Mouse (Mus musculus): ENCODE data around the gene Tnrc6a. TPM values are rescaled to one million over a fixed set of nuclear protein-coding genes. Genes with fewer than 3 reads are reported as not detected.

Gene Tnrc6a
- polyA plus RNA-seq (2014; fragmentation: Nextera tagmentation; extraction: Ambion mirVana): 34.1 and 36.0 TPM in 2 replicates

- H3K9ac ChIP-seq (ENCODE audit: low read length): peak within 1 kb of the TSS; percentile 100
- WGBS: 1% methylated on average over 53 of the region's 55 CpGs
- no peaks in the 10 kb centered on the region for H3K9me3 ChIP-seq (ENCODE audit: control insufficient read depth, low read length)
- ATAC-seq (ENCODE audit: insufficient number of reproducible peaks, insufficient read depth, low FRiP score, low read depth): peak; percentile 86
- H3K4me2 ChIP-seq (ENCODE audit: low read length): peak within 1 kb of the TSS; percentile 76
- H3K4me1 ChIP-seq (ENCODE audit: control insufficient read depth in 2 of 2, insufficient read depth in 2 of 2, low read length in 2 of 2): peaks cover 0 to 37% of the 10 kb centered on the region in 2 experiments; a peak in 3 of 4 replicates
- H3K4me3 ChIP-seq (ENCODE audit: control insufficient read depth in 1 of 2, insufficient read depth in 1 of 2, low read depth in 1 of 2, low read length in 2 of 2): peak within 1 kb of the TSS; percentile 98 to 100
- peaks cover 19% of the 10 kb centered on the region for H3K36me3 ChIP-seq (ENCODE audit: control insufficient read depth, insufficient read depth, low read length)
- peak within 1 kb of the TSS; percentile 93 to 100 for H3K27ac ChIP-seq (replicated peaks in 1 of 2; ENCODE audit: control insufficient read depth in 1 of 2, insufficient read depth in 1 of 2, low read depth in 2 of 2, low read length in 2 of 2)
- no peaks in the 10 kb centered on the region for H3K27me3 ChIP-seq (ENCODE audit: control insufficient read depth, insufficient read depth, low read length)
These were observed at the start of gene Tnrc6a for GRCm38 (mm10) chr7:123123665-123124298. Gene Tnrc6a (plus strand): TSS chr7:123123885.

GRCm38 (mm10) chr7:123082236-123082635, 41.4 kb upstream of the Tnrc6a start:
- H3K36me3 ChIP-seq (ENCODE audit: control insufficient read depth, insufficient read depth, low read length): no peaks in the 10 kb centered on the region
- WGBS: 65% methylated on average over 4 of the region's 4 CpGs
- ATAC-seq (ENCODE audit: insufficient number of reproducible peaks, insufficient read depth, low FRiP score, low read depth): no peak
- no peak overlapping the region for H3K4me2 ChIP-seq (ENCODE audit: low read length)
- H3K27me3 ChIP-seq (ENCODE audit: control insufficient read depth, insufficient read depth, low read length): no peaks in the 10 kb centered on the region
- H3K27ac ChIP-seq (replicated peaks in 1 of 2; ENCODE audit: control insufficient read depth in 1 of 2, insufficient read depth in 1 of 2, low read depth in 2 of 2, low read length in 2 of 2): no peak overlapping the region
- H3K4me3 ChIP-seq (ENCODE audit: control insufficient read depth in 1 of 2, insufficient read depth in 1 of 2, low read depth in 1 of 2, low read length in 2 of 2): no peak overlapping the region
- peaks cover 16 to 21% of the 10 kb centered on the region in 2 experiments for H3K4me1 ChIP-seq (ENCODE audit: control insufficient read depth in 2 of 2, insufficient read depth in 2 of 2, low read length in 2 of 2)
- H3K9me3 ChIP-seq (ENCODE audit: control insufficient read depth, low read length): no peaks in the 10 kb centered on the region
- no peak overlapping the region for H3K9ac ChIP-seq (ENCODE audit: low read length)

- H3K9ac ChIP-seq (ENCODE audit: low read length): no peak overlapping the region
- no peaks in the 10 kb centered on the region for H3K36me3 ChIP-seq (ENCODE audit: control insufficient read depth, insufficient read depth, low read length)
- peaks cover 16 to 21% of the 10 kb centered on the region in 2 experiments for H3K4me1 ChIP-seq (ENCODE audit: control insufficient read depth in 2 of 2, insufficient read depth in 2 of 2, low read length in 2 of 2)
- peak overlapping the region; percentile 21 to 26; a peak in 2 of 4 replicates for H3K27ac ChIP-seq (replicated peaks in 1 of 2; ENCODE audit: control insufficient read depth in 1 of 2, insufficient read depth in 1 of 2, low read depth in 2 of 2, low read length in 2 of 2)
- H3K9me3 ChIP-seq (ENCODE audit: control insufficient read depth, low read length): no peaks in the 10 kb centered on the region
- ATAC-seq (ENCODE audit: insufficient number of reproducible peaks, insufficient read depth, low FRiP score, low read depth): no peak
- no peak overlapping the region for H3K4me3 ChIP-seq (ENCODE audit: control insufficient read depth in 1 of 2, insufficient read depth in 1 of 2, low read depth in 1 of 2, low read length in 2 of 2)
- H3K27me3 ChIP-seq (ENCODE audit: control insufficient read depth, insufficient read depth, low read length): no peaks in the 10 kb centered on the region
- 26% methylated on average over 12 of the region's 12 CpGs for WGBS
- H3K4me2 ChIP-seq (ENCODE audit: low read length): no peak overlapping the region
These were observed 40.1 kb upstream of the Tnrc6a start for GRCm38 (mm10) chr7:123083441-123084123.

GRCm38 (mm10) chr7:123084180-123084691, 39.4 kb upstream of the Tnrc6a start:
- Histone ChIP-seq H3K27me3 (ENCODE audit: control insufficient read depth, insufficient read depth, low read length) (no peaks in the 10 kb centered on the region), H3K27ac (replicated peaks in 1 of 2; ENCODE audit: control insufficient read depth in 1 of 2, insufficient read depth in 1 of 2, low read depth in 2 of 2, low read length in 2 of 2) (peak overlapping the region in 1 of 2 experiments; percentile 21; a peak in 1 of 4 replicates), H3K9ac (ENCODE audit: low read length) (no peak overlapping the region), H3K4me2 (ENCODE audit: low read length) (peak overlapping the region; percentile 41), H3K4me3 (ENCODE audit: control insufficient read depth in 1 of 2, insufficient read depth in 1 of 2, low read depth in 1 of 2, low read length in 2 of 2) (0 out of 4 replicates have a peak overlapping the region, but pooled peaks have one; percentile 0 to 2), H3K9me3 (ENCODE audit: control insufficient read depth, low read length) (no peaks in the 10 kb centered on the region), H3K36me3 (ENCODE audit: control insufficient read depth, insufficient read depth, low read length) (no peaks in the 10 kb centered on the region), H3K4me1 (ENCODE audit: control insufficient read depth in 2 of 2, insufficient read depth in 2 of 2, low read length in 2 of 2) (peaks cover 16 to 21% of the 10 kb centered on the region in 2 experiments)
- peak; percentile 88 for ATAC-seq (ENCODE audit: insufficient number of reproducible peaks, insufficient read depth, low FRiP score, low read depth)
- WGBS: 0% methylated on average over 7 of the region's 7 CpGs

GRCm38 (mm10) chr7:123084708-123085107, 39.0 kb upstream of the Tnrc6a start:
- Histone ChIP-seq H3K9me3 (ENCODE audit: control insufficient read depth, low read length) (no peaks in the 10 kb centered on the region), H3K27ac (replicated peaks in 1 of 2; ENCODE audit: control insufficient read depth in 1 of 2, insufficient read depth in 1 of 2, low read depth in 2 of 2, low read length in 2 of 2) (no peak overlapping the region), H3K27me3 (ENCODE audit: control insufficient read depth, insufficient read depth, low read length) (no peaks in the 10 kb centered on the region), H3K4me1 (ENCODE audit: control insufficient read depth in 2 of 2, insufficient read depth in 2 of 2, low read length in 2 of 2) (peaks cover 16 to 21% of the 10 kb centered on the region in 2 experiments), H3K36me3 (ENCODE audit: control insufficient read depth, insufficient read depth, low read length) (no peaks in the 10 kb centered on the region), H3K4me3 (ENCODE audit: control insufficient read depth in 1 of 2, insufficient read depth in 1 of 2, low read depth in 1 of 2, low read length in 2 of 2) (0 out of 4 replicates have a peak overlapping the region, but pooled peaks have one; percentile 0 to 2), H3K9ac (ENCODE audit: low read length) (no peak overlapping the region), H3K4me2 (ENCODE audit: low read length) (peak overlapping the region; percentile 41)
- WGBS: 19% methylated on average over 13 of the region's 13 CpGs
- ATAC-seq (ENCODE audit: insufficient number of reproducible peaks, insufficient read depth, low FRiP score, low read depth): no peak

- 81% methylated on average over 4 of the region's 4 CpGs for WGBS
- no peak for ATAC-seq (ENCODE audit: insufficient number of reproducible peaks, insufficient read depth, low FRiP score, low read depth)
- H3K36me3 ChIP-seq (ENCODE audit: control insufficient read depth, insufficient read depth, low read length): no peaks in the 10 kb centered on the region
- no peak overlapping the region for H3K4me3 ChIP-seq (ENCODE audit: control insufficient read depth in 1 of 2, insufficient read depth in 1 of 2, low read depth in 1 of 2, low read length in 2 of 2)
- no peaks in the 10 kb centered on the region for H3K27me3 ChIP-seq (ENCODE audit: control insufficient read depth, insufficient read depth, low read length)
- no peak overlapping the region for H3K27ac ChIP-seq (replicated peaks in 1 of 2; ENCODE audit: control insufficient read depth in 1 of 2, insufficient read depth in 1 of 2, low read depth in 2 of 2, low read length in 2 of 2)
- H3K9me3 ChIP-seq (ENCODE audit: control insufficient read depth, low read length): no peaks in the 10 kb centered on the region
- H3K4me1 ChIP-seq (ENCODE audit: control insufficient read depth in 2 of 2, insufficient read depth in 2 of 2, low read length in 2 of 2): peaks cover 10% of the 10 kb centered on the region in 2 experiments
- H3K4me2 ChIP-seq (ENCODE audit: low read length): no peak overlapping the region
- H3K9ac ChIP-seq (ENCODE audit: low read length): no peak overlapping the region
These were observed 34.8 kb upstream of the Tnrc6a start for GRCm38 (mm10) chr7:123088920-123089319.

GRCm38 (mm10) chr7:123096344-123097120, 27.2 kb upstream of the Tnrc6a start:
- H3K36me3 ChIP-seq (ENCODE audit: control insufficient read depth, insufficient read depth, low read length): no peaks in the 10 kb centered on the region
- H3K9ac ChIP-seq (ENCODE audit: low read length): no peak overlapping the region
- peaks cover 11 to 23% of the 10 kb centered on the region in 2 experiments for H3K4me1 ChIP-seq (ENCODE audit: control insufficient read depth in 2 of 2, insufficient read depth in 2 of 2, low read length in 2 of 2)
- 0 out of 4 replicates have a peak overlapping the region, but pooled peaks of 1 of the 2 experiments have one; percentile 87 for H3K27ac ChIP-seq (replicated peaks in 1 of 2; ENCODE audit: control insufficient read depth in 1 of 2, insufficient read depth in 1 of 2, low read depth in 2 of 2, low read length in 2 of 2)
- 0 out of 2 replicates have a peak, but pooled peaks cover 4% of the 10 kb centered on the region for H3K9me3 ChIP-seq (ENCODE audit: control insufficient read depth, low read length)
- H3K4me3 ChIP-seq (ENCODE audit: control insufficient read depth in 1 of 2, insufficient read depth in 1 of 2, low read depth in 1 of 2, low read length in 2 of 2): no peak overlapping the region
- no peak for ATAC-seq (ENCODE audit: insufficient number of reproducible peaks, insufficient read depth, low FRiP score, low read depth)
- 80% methylated on average over 12 of the region's 12 CpGs for whole genome bisulfite sequencing
- H3K4me2 ChIP-seq (ENCODE audit: low read length): no peak overlapping the region
- no peaks in the 10 kb centered on the region for H3K27me3 ChIP-seq (ENCODE audit: control insufficient read depth, insufficient read depth, low read length)

Data from heart, embryonic 14.5 days (tissue).